Mouse (Mus musculus) left cerebral cortex, postnatal 25 days (tissue): ENCODE measurements at regions not wholly inside any gene's neighbourhood (a gene's known extent, or its start where the extent isn't known, plus 50 kb on each side); places are given as distances from the start of the nearest gene placed in this dataset.

Source experiments
- DNase-seq, 2 experiments: peaks; one replicate each; pipeline ENCODE4 v3.0.0; 2022; ENCODE audit warnings: low spot score in 2 of 2, mixed read lengths in 1 of 2
- intact Hi-C: fragments of 180-260 bp; cut with DNase I; formaldehyde crosslinking; loops from one replicate; pipeline ENCODE4 v1.15.1; 2025

DNA sequence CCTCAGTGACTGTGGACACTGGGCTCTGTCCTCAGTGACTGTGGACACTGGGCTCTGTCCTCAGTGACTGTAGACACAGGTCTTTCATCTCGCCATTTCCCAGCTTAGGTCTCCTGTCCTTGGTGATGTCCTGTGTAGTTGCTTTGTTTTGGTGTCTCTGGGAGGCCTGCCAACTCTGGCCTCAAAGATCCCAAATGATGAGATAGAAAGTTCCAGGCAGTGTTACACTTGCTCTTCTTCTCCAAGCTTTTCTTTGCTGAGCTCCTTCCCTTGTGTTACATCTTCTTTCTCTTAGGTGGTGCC lies 71.0 kb upstream of the Ifne start:
- intact Hi-C loops: no loop called here
- DNase-seq: no peak

DNA sequence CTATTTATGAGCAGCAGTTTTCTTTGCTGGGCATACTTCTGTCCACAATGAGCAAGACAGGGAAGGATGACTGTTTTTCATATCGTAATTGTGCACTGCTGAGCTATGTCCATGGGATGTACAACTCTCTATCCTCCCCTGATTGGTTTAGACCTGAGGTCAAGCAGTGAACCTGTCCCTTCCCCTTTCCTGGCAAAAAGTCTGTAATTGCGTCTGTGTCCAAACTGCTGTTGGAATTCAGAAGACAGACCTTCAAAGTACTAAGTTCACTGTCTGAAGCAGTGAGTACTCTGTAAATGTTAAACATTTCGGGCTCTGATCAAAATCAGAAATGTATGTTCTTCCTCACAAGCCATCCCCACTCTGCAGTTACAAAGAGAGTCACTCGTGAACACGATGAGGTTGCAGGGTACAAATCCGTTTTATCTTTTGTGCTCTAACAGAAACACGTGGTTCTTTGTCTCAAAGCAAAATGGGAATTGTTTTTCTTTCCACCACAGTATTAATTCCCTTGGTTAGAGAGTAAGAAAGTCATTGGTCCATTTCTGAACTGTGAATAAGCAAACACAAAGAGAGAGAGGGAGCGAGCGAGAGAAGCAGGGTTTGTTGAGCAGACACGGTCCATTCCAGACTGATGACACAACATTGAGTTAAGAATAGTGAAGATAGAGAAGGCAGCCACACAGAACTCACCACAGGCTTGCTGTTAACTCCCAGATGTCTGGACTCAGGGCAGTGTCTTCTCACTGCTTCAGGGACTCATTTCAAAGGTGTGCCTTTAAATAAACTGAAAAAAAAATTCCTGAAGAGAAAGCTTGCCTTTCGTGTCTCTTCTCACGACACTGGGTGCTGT lies 70.4 kb upstream of the Ifne start:
- intact Hi-C loops: no loop called here
- DNase-seq: no peak

- intact Hi-C loops: no loop called here
- no peak for DNase-seq
Measured at GRCm38 (mm10) chr4:88948027-88948859, 68.2 kb upstream of the Ifne start.

- no peak for DNase-seq
- intact Hi-C loops: no loop called here
Measured at GRCm38 (mm10) chr4:88941955-88942354, 62.0 kb upstream of the Ifne start.

- no peak for DNase-seq
- intact Hi-C loops: no loop called here
Measured at GRCm38 (mm10) chr4:88940670-88941069, 60.7 kb upstream of the Ifne start.

- intact Hi-C loops: loop anchor here (5.0 kb wide), 1 partner anchor 188 kb away; no protein-coding TSS in a partner anchor
- DNase-seq: no peak
Measured at GRCm38 (mm10) chr4:88939397-88939796, 59.4 kb upstream of the Ifne start.

DNA sequence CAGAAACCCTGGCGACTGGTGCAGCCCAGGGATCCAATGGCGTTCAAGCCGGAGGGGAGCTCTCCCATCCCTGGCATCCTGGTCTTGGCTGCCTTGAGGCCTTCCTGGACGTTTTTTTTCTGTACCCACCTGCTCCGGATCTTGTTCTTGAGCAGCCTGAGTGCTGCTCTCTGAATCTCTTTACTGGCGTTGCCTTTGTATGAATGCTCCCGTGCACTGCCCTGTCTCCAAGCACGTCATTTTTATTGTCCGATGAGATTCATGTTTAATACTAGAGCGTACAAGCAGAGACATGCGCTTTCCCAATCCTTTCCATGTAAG lies 58.7 kb upstream of the Ifne start:
- no peak for DNase-seq
- intact Hi-C loops: loop anchor here (5.0 kb wide), 1 partner anchor 189 kb away; no protein-coding TSS in a partner anchor

GRCm38 (mm10) chr4:88937866-88938711 lies 58.1 kb upstream of the Ifne start:
- DNase-seq: peak; percentile 63 to 71
- intact Hi-C loops: loop anchor here (5.0 kb wide), 1 partner anchor 189 kb away; no protein-coding TSS in a partner anchor

DNA sequence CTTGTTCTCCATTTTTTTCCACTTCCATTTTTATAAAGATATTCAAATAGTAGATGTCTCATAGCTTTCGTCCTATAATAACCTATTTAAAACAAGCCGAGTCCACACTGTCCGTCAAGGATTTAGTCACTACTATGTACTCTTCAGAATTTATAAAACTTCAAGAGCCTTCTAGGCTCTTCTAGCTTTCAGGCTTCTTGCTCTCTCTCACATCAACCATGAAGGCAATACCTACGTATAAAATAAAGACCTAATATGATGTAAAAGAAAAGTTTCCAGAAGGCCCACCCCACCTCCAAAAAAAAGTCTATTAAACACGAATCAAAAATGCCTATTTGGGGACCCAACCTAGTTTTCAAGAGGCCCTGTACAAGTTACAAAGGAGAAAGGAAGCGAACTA lies 57.0 kb upstream of the Ifne start:
- intact Hi-C loops: loop anchor here (5.0 kb wide), 1 partner anchor 190 kb away; no protein-coding TSS in a partner anchor
- no peak for DNase-seq

GRCm38 (mm10) chr4:88935901-88936300 lies 55.9 kb upstream of the Ifne start:
- intact Hi-C loops: loop anchor here (5.0 kb wide), 1 partner anchor 191 kb away; no protein-coding TSS in a partner anchor
- DNase-seq: no peak

- DNase-seq: no peak
- intact Hi-C loops: loop anchor here (5.0 kb wide), 1 partner anchor 192 kb away; no protein-coding TSS in a partner anchor
Measured at GRCm38 (mm10) chr4:88935316-88935715, 55.3 kb upstream of the Ifne start.

- intact Hi-C loops: loop anchor here (5.0 kb wide), 1 partner anchor 193 kb away; no protein-coding TSS in a partner anchor
Measured at GRCm38 (mm10) chr4:88934266-88935025, 54.4 kb upstream of the Ifne start.

DNA sequence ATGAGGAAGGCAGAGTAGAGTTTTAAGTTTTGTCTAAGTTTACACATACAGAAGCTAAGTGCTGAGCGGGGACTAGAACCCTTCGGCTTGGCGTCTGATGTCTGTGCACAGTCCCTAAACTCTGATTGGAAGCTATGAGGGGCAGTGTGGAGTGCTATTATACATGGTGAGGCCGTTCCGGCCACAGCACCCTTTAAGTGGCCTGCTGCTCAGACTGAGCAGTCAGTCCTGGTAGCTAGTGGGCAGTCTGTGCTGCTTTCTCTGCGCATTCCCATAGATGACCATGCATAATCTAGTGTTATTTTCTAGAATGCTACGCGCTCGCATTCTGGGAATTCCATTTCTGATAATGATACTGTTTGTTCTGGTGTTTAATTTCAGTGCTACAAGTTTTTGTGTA lies 51.2 kb upstream of the Ifne start:
- intact Hi-C loops: no loop called here
- DNase-seq: no peak

More at GRCm38 (mm10) chr4:88934266-88935025, 54.4 kb upstream of the Ifne start:
- DNase-seq: no peak
